In the genomic region with DNA sequence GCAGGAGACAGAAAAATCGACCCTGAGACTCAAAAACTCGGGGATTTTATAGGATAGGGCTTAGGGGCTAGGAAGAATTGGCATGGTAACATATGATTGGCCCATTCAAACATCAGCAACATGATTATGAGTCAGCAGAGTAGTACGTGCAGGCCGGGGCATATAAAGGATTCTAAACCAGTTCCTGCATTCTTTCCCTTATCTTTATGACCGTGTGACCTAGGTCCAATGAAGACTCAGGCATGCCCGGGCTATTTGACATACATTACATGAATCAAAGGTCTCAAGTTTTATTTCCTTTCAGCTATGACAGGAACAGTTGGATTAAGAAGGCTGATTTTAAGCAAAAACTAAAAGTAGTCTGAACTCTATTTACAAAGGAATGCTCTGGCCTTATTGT, we compare ENCODE assay signal across 19 mouse cellular contexts.
DNase-seq lines count a peak whose midpoint lies in the region; ATAC-seq and TF ChIP-seq lines count a peak whose summit lies in the region.
"Had no signal": no experiment of that assay in that cellular context is flagged by ENCODE, and none has a peak within 500 bp of the region (broad histone marks: within the 10 kb centered on the region; RNA-seq: fewer than 3 reads in every experiment).

No protein-coding gene starts in this region.

- no peak overlapping the region for H3K4me3 ChIP-seq in intestine, embryonic 16.5 days (ENCODE audit: low read length)
- H3K4me3 ChIP-seq in intestine, embryonic 15.5 days (replicated peaks): no peak overlapping the region
- no peak overlapping the region for H3K4me3 ChIP-seq in intestine, postnatal 0 days (ENCODE audit: low read depth, low read length)

- no peaks in the 10 kb centered on the region for H3K27me3 ChIP-seq in intestine, embryonic 16.5 days (replicated peaks; ENCODE audit: control insufficient read depth, insufficient read depth, low read length)
- no peaks in the 10 kb centered on the region for H3K27me3 ChIP-seq in intestine, embryonic 15.5 days (replicated peaks)
- no peaks in the 10 kb centered on the region for H3K27me3 ChIP-seq in intestine, postnatal 0 days (replicated peaks; ENCODE audit: control insufficient read depth, insufficient read depth, low read length)
- H3K27me3 ChIP-seq: CH12.LX, Patski had no signal

- H3K9me3 ChIP-seq in intestine, embryonic 16.5 days (ENCODE audit: control insufficient read depth, low read length): peaks cover 5% of the 10 kb centered on the region; the same call in 1 of the 2 replicates
- H3K9me3 ChIP-seq in intestine, embryonic 15.5 days: no peaks in the 10 kb centered on the region
- H3K9me3 ChIP-seq in intestine, postnatal 0 days (ENCODE audit: control insufficient read depth): no peaks in the 10 kb centered on the region

- WGBS in intestine, embryonic 16.5 days: 71% methylated on average over 6 of the region's 6 CpGs
- WGBS in intestine, embryonic 15.5 days: 65% methylated on average over 6 of the region's 6 CpGs
- WGBS in intestine, postnatal 0 days: 57% methylated on average over 6 of the region's 6 CpGs

- no peak for DNase-seq in left cerebral cortex, postnatal 36 days (ENCODE audit: low spot score in 2 of 2)
- DNase-seq: adrenal gland, adult 2 months; adrenal gland, adult 8-10 months; adrenal gland, postnatal 10 days; adrenal gland, postnatal 14 days; adrenal gland, postnatal 25 days; adrenal gland, postnatal 36 days; B cell, adult 2 months; cerebellum, adult 11 months; cerebellum, adult 11-12 months; cerebellum, adult 18-20 months had no signal

- no peaks in the 10 kb centered on the region for H3K4me1 ChIP-seq in intestine, embryonic 16.5 days (ENCODE audit: control insufficient read depth, insufficient read depth, low read length)
- H3K4me1 ChIP-seq in intestine, embryonic 15.5 days (replicated peaks): no peaks in the 10 kb centered on the region
- H3K4me1 ChIP-seq in intestine, postnatal 0 days (replicated peaks; ENCODE audit: control insufficient read depth, insufficient read depth, low read length): no peaks in the 10 kb centered on the region

- no peaks in the 10 kb centered on the region for H3K36me3 ChIP-seq in intestine, embryonic 16.5 days (ENCODE audit: control insufficient read depth, insufficient read depth, low read length)
- H3K36me3 ChIP-seq in intestine, embryonic 15.5 days: no peaks in the 10 kb centered on the region
- no peaks in the 10 kb centered on the region for H3K36me3 ChIP-seq in intestine, postnatal 0 days (ENCODE audit: control insufficient read depth, insufficient read depth)
- H3K36me3 ChIP-seq: G1E had no signal

- H3K27ac ChIP-seq in intestine, embryonic 16.5 days (ENCODE audit: low read length): no peak overlapping the region
- no peak overlapping the region for H3K27ac ChIP-seq in intestine, embryonic 15.5 days
- no peak overlapping the region for H3K27ac ChIP-seq in intestine, postnatal 0 days (ENCODE audit: low read depth, low read length)

- peak; percentile 50; the same call in 1 of the 2 replicates for ATAC-seq in intestine, embryonic 16.5 days
- no peak for ATAC-seq in intestine, embryonic 15.5 days
- ATAC-seq in intestine, postnatal 0 days: peak; percentile 86
- ATAC-seq: activated CD4-positive, CD25-positive, alpha-beta regulatory T cell, adult 4 months; CD4-positive, CD25-positive, alpha-beta regulatory T cell, adult 4 months; Patski had no signal

- no peak overlapping the region for H3K4me2 ChIP-seq in intestine, embryonic 16.5 days (ENCODE audit: low read depth, low read length)
- no peak overlapping the region for H3K4me2 ChIP-seq in intestine, embryonic 15.5 days (replicated peaks)
- H3K4me2 ChIP-seq in intestine, postnatal 0 days (replicated peaks; ENCODE audit: low read depth): no peak overlapping the region

- TF ChIP-seq CTCF in intestine, postnatal 0 days (IDR thresholded peaks at IDR 0.05; ENCODE audit: low read depth): no peak

- intact Hi-C loops in left cerebral cortex, postnatal 36 days (cut with DNase I): no loop called here

- no peak overlapping the region for H3K9ac ChIP-seq in intestine, embryonic 16.5 days (ENCODE audit: low read depth, low read length)
- H3K9ac ChIP-seq in intestine, embryonic 15.5 days: no peak overlapping the region
- no peak overlapping the region for H3K9ac ChIP-seq in intestine, postnatal 0 days (ENCODE audit: low read depth, low read length)
